Mouse (Mus musculus) liver, postnatal 0 days (tissue): ENCODE results near the gene Gtpbp4.
"Not testable (repeated sequence)": the region's sequence is repeated elsewhere in the genome, so short reads cannot be mapped to it uniquely, and the experiment has no call there.

ENCODE experiments used
- CTCF ChIP-seq: sonication (generic); IDR thresholded peaks from 2 replicates; pipeline ENCODE4 v1.5.1; 2016; ENCODE audit warnings: antibody characterized with exemption, low read depth
- EP300 ChIP-seq: IDR thresholded peaks from 2 replicates; pipeline ENCODE4 v1.6.1; 2016; ENCODE audit warnings: antibody characterized with exemption, low read depth, mild to moderate bottlenecking

- TF ChIP-seq CTCF, EP300: not testable (repeated sequence)
These were observed 43.3 kb downstream of the Gtpbp4 start, which contains the start of gene Idi2 for GRCm38 (mm10) chr13:8952563-8952962.
